Mouse (Mus musculus) liver, embryonic 11.5 days (tissue): ENCODE measurements at regions not wholly inside any gene's neighbourhood (a gene's known extent, or its start where the extent isn't known, plus 50 kb on each side); places are given as distances from the start of the nearest gene placed in this dataset.

ENCODE experiments used
- ATAC-seq: fragments of 200-750 bp; cut with Nextera tagmentation; replicated peaks from 2 replicates; pipeline ENCODE4 v1.8.0; 2017; ENCODE audit warnings: moderate number of reproducible peaks, mild to moderate bottlenecking, moderate TSS enrichment, moderate library complexity; ENCODE audit not compliant: low FRiP score
- DNase-seq: peaks from one replicate; pipeline ENCODE4 v3.0.0-alpha.2; 2017; ENCODE audit warnings: low spot score
- H3K27ac ChIP-seq: fragments of 300-500 bp; sonication (generic); 2 replicates; pipeline ENCODE4 v1.5.1; 2014; ENCODE audit warnings: mild to moderate bottlenecking, low read depth, low read length, control low read depth
- H3K27me3 ChIP-seq: fragments of 300-500 bp; sonication (generic); replicated peaks from 2 replicates; pipeline ENCODE4 v1.6.1; 2014; ENCODE audit warnings: low read length, mixed read lengths; ENCODE audit not compliant: control insufficient read depth, insufficient read depth
- H3K36me3 ChIP-seq: fragments of 300-500 bp; sonication (generic); 2 replicates; pipeline ENCODE4 v1.6.1; 2014; ENCODE audit warnings: mild to moderate bottlenecking, low read length, moderate library complexity, mixed read lengths; ENCODE audit not compliant: control insufficient read depth, insufficient read depth
- H3K4me1 ChIP-seq: fragments of 300-500 bp; sonication (generic); replicated peaks from 2 replicates; pipeline ENCODE4 v1.6.1; 2014; ENCODE audit warnings: low read length, mixed read lengths; ENCODE audit not compliant: control insufficient read depth, insufficient read depth
- H3K4me2 ChIP-seq: fragments of 300-500 bp; sonication (generic); 2 replicates; pipeline ENCODE4 v1.6.1; 2014; ENCODE audit warnings: mild to moderate bottlenecking, control low read depth, moderate library complexity
- H3K4me3 ChIP-seq: fragments of 300-500 bp; sonication (generic); 2 replicates; pipeline ENCODE4 v1.5.1; 2014; ENCODE audit warnings: low read depth, low read length, control low read depth
- H3K9ac ChIP-seq: fragments of 300-500 bp; sonication (generic); 2 replicates; pipeline ENCODE4 v1.6.1; 2014; ENCODE audit warnings: low read depth, low read length, control low read depth
- H3K9me3 ChIP-seq: fragments of 300-500 bp; sonication (generic); 2 replicates; pipeline ENCODE4 v1.6.1; 2016; ENCODE audit warnings: low read length, inconsistent platforms, mixed read lengths; ENCODE audit not compliant: control insufficient read depth
- WGBS: fragments of 180-500 bp; shearing (Covaris S2); extraction: QIAGEN DNeasy Blood & Tissue Kit; methylation state at CpG from one replicate; pipeline ENCODE4 v1.1.7; 2014; 5-methylcytosine and 5-hydroxymethylcytosine counted together

DNA sequence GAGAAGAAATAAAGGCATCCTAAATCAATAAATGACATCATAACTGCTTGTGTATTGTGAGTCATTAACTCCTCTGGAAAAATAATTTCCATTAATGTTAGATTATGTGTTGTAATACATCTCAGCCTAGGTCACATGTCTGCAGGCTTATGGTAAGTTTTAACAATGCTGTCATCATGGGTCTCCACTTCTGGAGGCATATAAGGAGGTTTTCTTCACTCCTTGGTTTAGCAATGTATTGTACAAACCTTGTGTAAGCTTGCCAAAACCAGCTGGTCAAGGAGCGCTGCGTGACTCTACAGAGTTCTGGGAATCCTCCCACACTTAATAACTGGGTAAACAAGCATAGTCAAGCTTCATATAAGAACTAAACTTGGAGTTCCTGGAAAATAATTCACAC is 529.5 kb upstream of the Hsf2 start:
- no peak overlapping the region for H3K4me2 ChIP-seq
- H3K9ac ChIP-seq = no peak overlapping the region
- no peaks in the 10 kb centered on the region for H3K27me3 ChIP-seq
- DNase-seq (no peak), ATAC-seq (no peak)
- H3K4me1 ChIP-seq = no peaks in the 10 kb centered on the region
- H3K36me3 ChIP-seq = no peaks in the 10 kb centered on the region
- 90% methylated on average over 2 of the region's 2 CpGs for WGBS
- no peaks in the 10 kb centered on the region for H3K9me3 ChIP-seq
- H3K4me3 ChIP-seq = no peak overlapping the region
- no peak overlapping the region for H3K27ac ChIP-seq

DNA sequence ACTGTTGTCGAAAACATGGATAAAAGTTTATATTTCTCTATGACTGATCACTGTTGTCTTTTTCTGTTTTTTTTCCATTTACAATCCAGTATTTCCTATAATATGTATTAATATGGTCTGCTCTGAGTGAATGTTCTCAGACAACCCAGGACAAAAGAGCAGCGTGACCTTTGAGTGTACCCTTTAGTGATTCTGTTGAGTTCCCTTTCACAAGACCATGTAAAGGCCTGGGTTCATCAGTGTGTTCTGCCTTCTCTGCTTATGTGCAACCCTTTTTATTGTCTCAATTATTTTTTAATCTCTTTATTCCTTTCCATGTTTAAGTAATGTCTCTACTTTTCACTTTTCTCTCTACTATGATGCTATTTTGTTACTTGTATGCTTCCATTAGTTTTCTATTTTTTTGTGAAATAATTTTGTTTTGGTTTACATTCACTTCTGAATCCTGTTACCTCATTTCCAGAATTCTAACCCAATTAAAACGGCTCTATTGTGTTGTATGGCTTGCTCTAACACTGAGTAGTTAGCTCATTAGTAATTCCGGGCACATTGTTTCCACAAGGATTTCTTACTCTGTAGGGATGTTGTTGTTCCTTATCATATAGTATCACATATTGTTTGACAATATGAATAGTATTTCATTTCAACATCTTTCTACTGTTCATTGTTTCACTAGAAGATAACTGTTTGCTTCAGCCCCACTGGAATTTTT is 523.9 kb upstream of the Hsf2 start:
- 80% methylated on average over 4 of the region's 4 CpGs for WGBS
- H3K27ac ChIP-seq = no peak overlapping the region
- ATAC-seq (no peak), DNase-seq (no peak)
- H3K36me3 ChIP-seq = no peaks in the 10 kb centered on the region
- H3K27me3 ChIP-seq = no peaks in the 10 kb centered on the region
- no peak overlapping the region for H3K4me3 ChIP-seq
- H3K4me1 ChIP-seq = no peaks in the 10 kb centered on the region
- H3K9ac ChIP-seq = no peak overlapping the region
- H3K9me3 ChIP-seq = no peaks in the 10 kb centered on the region
- no peak overlapping the region for H3K4me2 ChIP-seq

DNA sequence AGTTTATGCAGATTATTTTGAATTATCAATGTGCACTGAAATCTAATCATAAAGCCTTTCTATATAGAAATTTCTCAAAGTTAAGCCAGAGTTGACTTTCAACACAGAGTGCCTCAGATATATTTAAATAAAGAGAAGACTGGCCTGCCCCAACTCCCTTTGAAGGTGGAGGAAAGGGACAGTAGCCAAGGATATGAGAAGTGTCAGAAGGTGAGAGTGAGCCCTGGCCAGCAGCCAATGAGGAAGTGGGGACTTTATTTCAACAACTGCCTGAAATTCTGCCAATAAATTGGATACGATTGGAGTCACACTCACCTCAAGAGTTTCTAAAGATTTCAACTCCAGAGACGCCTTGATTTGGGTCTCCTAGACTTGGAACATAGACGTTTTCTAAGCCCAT is 523.0 kb upstream of the Hsf2 start:
- H3K36me3 ChIP-seq = no peaks in the 10 kb centered on the region
- no peak overlapping the region for H3K4me3 ChIP-seq
- no peaks in the 10 kb centered on the region for H3K9me3 ChIP-seq
- WGBS = 82% methylated on average over 3 of the region's 3 CpGs
- no peaks in the 10 kb centered on the region for H3K27me3 ChIP-seq
- DNase-seq (no peak), ATAC-seq (no peak)
- H3K4me2 ChIP-seq = no peak overlapping the region
- H3K9ac ChIP-seq = no peak overlapping the region
- no peak overlapping the region for H3K27ac ChIP-seq
- H3K4me1 ChIP-seq = no peaks in the 10 kb centered on the region

DNA sequence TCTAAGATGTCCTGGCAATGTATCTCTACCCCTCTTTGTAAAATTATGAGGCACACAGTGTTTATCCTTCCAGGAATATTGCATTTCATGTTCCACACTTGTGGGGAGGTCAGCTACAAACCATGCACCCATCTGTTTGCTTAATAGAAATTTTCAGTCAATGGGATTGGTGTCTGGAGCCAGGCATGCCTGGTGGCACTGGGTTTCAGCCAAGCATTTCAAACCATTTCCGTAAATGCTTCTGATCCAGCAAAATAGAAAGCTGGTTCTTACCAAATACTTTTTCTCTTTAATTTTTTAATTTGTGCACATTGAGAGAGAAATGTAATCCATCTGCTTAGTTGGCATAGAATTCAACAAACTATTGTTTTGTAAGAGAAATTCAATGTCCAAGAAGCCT is 517.3 kb upstream of the Hsf2 start:
- ATAC-seq (no peak), DNase-seq (no peak)
- Histone ChIP-seq H3K27me3 (no peaks in the 10 kb centered on the region), H3K36me3 (no peaks in the 10 kb centered on the region), H3K4me2 (no peak overlapping the region), H3K4me1 (no peaks in the 10 kb centered on the region), H3K9ac (no peak overlapping the region), H3K9me3 (no peaks in the 10 kb centered on the region), H3K4me3 (no peak overlapping the region), H3K27ac (no peak overlapping the region)
- WGBS = 89% methylated on average over 1 of the region's 1 CpGs

DNA sequence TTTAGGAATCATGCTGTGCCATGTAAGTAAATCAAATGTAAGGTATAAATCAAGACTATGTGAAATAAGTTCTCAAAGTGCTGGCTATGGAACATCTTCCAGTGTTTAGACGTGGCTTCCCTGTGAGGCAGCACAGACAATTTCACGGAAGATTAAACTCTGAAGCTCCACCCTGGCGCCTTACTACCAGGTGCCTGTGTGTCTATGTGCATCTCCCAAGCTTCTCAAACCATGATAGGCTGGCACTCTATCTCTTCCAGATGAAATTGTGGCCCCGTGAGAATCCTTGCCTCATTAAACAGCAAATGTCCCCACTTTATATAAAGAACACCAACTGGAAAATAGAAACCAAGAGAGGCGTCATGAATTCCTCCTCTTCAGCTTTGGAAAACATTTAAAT is 511.4 kb upstream of the Hsf2 start:
- no peak for DNase-seq

DNA sequence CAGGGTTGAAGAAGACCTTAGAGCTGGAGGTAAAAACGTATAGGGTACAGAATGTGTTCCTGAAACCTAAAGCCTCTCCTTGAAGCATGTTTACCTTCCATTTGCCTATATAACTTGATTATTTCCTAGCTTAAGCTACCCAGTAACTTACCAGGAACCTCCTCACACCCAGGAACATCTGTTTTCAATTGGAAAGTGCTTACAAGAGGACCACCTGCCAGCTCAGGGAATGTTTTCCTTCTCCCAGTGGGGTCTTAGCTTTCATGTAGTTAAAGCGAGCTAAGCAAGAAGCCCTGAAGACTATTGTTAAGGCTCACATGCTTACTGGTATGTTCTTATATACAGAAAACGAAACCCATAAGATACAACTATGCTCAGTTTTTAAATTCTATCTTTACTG is 506.6 kb upstream of the Hsf2 start:
- WGBS = 40% methylated on average over 3 of the region's 3 CpGs
- Histone ChIP-seq H3K36me3 (no peaks in the 10 kb centered on the region), H3K4me1 (no peaks in the 10 kb centered on the region), H3K9ac (no peak overlapping the region), H3K27ac (no peak overlapping the region), H3K9me3 (no peaks in the 10 kb centered on the region), H3K4me3 (no peak overlapping the region), H3K4me2 (no peak overlapping the region), H3K27me3 (no peaks in the 10 kb centered on the region)
- DNase-seq = no peak
- ATAC-seq = no peak

More for the DNA sequence above, 511.4 kb upstream of the Hsf2 start:
- 85% methylated on average over 5 of the region's 5 CpGs for WGBS
- H3K4me2 ChIP-seq = no peak overlapping the region
- no peak for ATAC-seq
- no peaks in the 10 kb centered on the region for H3K36me3 ChIP-seq
- no peaks in the 10 kb centered on the region for H3K9me3 ChIP-seq
- no peak overlapping the region for H3K9ac ChIP-seq
- H3K4me1 ChIP-seq = no peaks in the 10 kb centered on the region
- no peaks in the 10 kb centered on the region for H3K27me3 ChIP-seq
- no peak overlapping the region for H3K4me3 ChIP-seq
- H3K27ac ChIP-seq = no peak overlapping the region

DNA sequence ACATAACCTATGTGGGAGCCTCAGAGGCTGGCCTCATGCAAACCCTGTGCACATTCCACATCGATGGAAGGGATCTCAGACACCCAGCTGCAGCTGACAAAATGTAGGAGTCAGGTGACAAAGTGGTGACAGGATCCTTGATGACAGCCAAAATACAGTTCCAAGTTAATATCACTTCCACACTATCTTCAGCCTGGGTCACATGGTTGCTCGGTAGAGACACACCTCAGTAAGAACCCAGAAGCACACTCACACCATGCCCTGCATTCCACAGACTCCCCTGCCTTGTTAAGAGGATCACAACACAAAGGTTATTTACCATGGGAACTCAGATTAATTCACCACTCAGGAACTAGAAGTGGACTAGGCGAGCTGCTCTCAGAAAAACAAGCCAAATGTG is 505.4 kb upstream of the Hsf2 start:
- Histone ChIP-seq H3K9me3 (no peaks in the 10 kb centered on the region), H3K27ac (no peak overlapping the region), H3K36me3 (no peaks in the 10 kb centered on the region), H3K27me3 (no peaks in the 10 kb centered on the region), H3K4me1 (no peaks in the 10 kb centered on the region), H3K4me2 (no peak overlapping the region), H3K4me3 (no peak overlapping the region), H3K9ac (no peak overlapping the region)
- WGBS = 48% methylated on average over 3 of the region's 3 CpGs
- DNase-seq (no peak), ATAC-seq (no peak)

DNA sequence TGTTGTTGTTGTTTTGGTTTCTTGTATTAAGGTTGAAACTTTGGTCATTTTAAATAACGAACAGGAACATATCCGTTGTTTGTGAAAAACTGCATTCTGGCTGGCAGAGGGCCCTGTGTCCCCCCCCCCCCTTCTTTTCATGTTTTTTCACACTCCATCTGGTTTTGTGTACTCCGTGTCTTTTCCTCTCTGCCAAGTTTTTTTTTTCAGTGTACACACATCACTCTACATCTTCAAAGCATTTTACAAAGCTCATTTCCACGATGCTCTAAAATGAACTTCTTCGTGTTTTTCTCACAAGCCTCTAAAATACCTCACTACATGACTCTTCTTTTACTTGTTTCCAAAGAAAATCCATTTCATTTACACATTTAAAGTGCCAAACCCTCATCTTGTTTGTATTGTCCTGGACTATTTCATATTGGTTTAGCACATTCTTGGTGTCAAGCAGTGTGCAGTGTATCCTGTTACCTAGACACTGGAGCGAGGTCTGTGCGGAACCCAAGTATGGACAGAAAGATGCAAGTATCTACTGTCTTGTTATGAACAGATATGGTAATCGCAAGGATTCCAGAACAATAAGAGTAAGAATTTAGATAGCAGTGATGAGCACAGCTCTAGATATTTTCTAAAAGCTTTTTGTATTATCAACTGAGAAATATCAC is 503.5 kb upstream of the Hsf2 start:
- no peak overlapping the region for H3K9ac ChIP-seq
- H3K36me3 ChIP-seq = no peaks in the 10 kb centered on the region
- no peak overlapping the region for H3K4me3 ChIP-seq
- WGBS = 85% methylated on average over 8 of the region's 8 CpGs
- DNase-seq = no peak
- no peak overlapping the region for H3K27ac ChIP-seq
- H3K4me2 ChIP-seq = no peak overlapping the region
- H3K9me3 ChIP-seq = no peaks in the 10 kb centered on the region
- H3K4me1 ChIP-seq = no peaks in the 10 kb centered on the region
- no peak for ATAC-seq
- H3K27me3 ChIP-seq = no peaks in the 10 kb centered on the region

DNA sequence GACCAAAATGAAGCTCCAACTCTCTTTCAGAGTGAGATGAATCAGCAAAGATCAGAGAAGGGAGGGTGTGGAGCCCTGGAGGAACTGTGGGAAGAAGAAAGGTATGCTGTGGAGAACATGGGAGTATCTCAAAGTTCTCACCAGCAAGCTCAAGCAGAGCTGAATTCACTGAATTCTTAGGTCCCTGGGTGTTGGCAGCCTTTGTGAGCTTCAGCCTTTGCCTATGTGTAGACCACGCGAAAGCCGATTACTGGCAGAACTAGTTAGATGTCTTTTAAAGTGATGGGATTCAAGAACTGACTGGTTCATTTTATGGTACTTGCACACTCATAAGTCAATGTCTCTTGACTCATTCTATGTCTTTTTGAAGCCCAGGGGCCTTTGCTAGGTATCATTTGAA is 491.2 kb upstream of the Hsf2 start:
- Histone ChIP-seq H3K27me3 (no peaks in the 10 kb centered on the region), H3K27ac (no peak overlapping the region), H3K36me3 (no peaks in the 10 kb centered on the region), H3K9ac (no peak overlapping the region), H3K4me1 (no peaks in the 10 kb centered on the region), H3K4me2 (no peak overlapping the region), H3K9me3 (no peaks in the 10 kb centered on the region), H3K4me3 (no peak overlapping the region)
- DNase-seq = no peak
- ATAC-seq = no peak
- 92% methylated on average over 3 of the region's 3 CpGs for WGBS
